10 mouse cellular contexts compared by ENCODE assay signal in genomic region chr13:83537163-83537562, GRCm38 (mm10). TPM values are rescaled to one million over a fixed set of nuclear protein-coding genes. Genes with fewer than 3 reads are reported as not detected.
DNase-seq lines count a peak whose midpoint lies in the region; ATAC-seq and TF ChIP-seq lines count a peak whose summit lies in the region.
"Had no signal": no experiment of that assay in that cellular context is flagged by ENCODE, and none has a peak within 500 bp of the region (broad histone marks: within the 10 kb centered on the region; RNA-seq: fewer than 3 reads in every experiment).

No protein-coding gene starts in this region.

- peaks cover 4% of the 10 kb centered on the region for H3K4me1 ChIP-seq in embryonic facial prominence, embryonic 14.5 days (ENCODE audit: control insufficient read depth, insufficient read depth, low read length)
- 0 out of 2 replicates have a peak, but pooled peaks cover 2% of the 10 kb centered on the region for H3K4me1 ChIP-seq in embryonic facial prominence, embryonic 10.5 days

- TF ChIP-seq CTCF in left cerebral cortex, adult 2 months (IDR thresholded peaks at IDR 0.05): no peak

- no peaks in the 10 kb centered on the region for H3K27me3 ChIP-seq in embryonic facial prominence, embryonic 14.5 days (replicated peaks; ENCODE audit: control insufficient read depth, insufficient read depth, low read length)
- H3K27me3 ChIP-seq in embryonic facial prominence, embryonic 10.5 days (replicated peaks; ENCODE audit: low read depth, poor library complexity, severe bottlenecking): no peaks in the 10 kb centered on the region

- no peaks in the 10 kb centered on the region for H3K9me3 ChIP-seq in embryonic facial prominence, embryonic 14.5 days (ENCODE audit: control insufficient read depth, low read length)
- no peaks in the 10 kb centered on the region for H3K9me3 ChIP-seq in embryonic facial prominence, embryonic 10.5 days

- no peak overlapping the region for H3K9ac ChIP-seq in embryonic facial prominence, embryonic 14.5 days (ENCODE audit: low read depth, low read length)

- DNase-seq in embryonic facial prominence, embryonic 14.5 days (ENCODE audit: low spot score): peak; percentile 66
- DNase-seq in embryonic facial prominence, embryonic 10.5 days (ENCODE audit: low spot score): no peak
- peak; percentile 38 for DNase-seq in left cerebral cortex, adult 11 months (ENCODE audit: low spot score)
- no peak for DNase-seq in left cerebral cortex, adult 2 months (ENCODE audit: extremely low spot score in 1 of 2, low spot score in 2 of 2)
- DNase-seq in cerebellum, adult 9-11 months: peak; percentile 52
- DNase-seq in layer of hippocampus, adult 9-11 months: peak; percentile 75
- DNase-seq in embryo, embryonic 10.5 days (ENCODE audit: low spot score): no peak
- no peak for DNase-seq in urinary bladder, postnatal 10 days (ENCODE audit: low spot score)
- DNase-seq: heart, postnatal 4 days; thymus, adult 2 months had no signal

- H3K4me2 ChIP-seq in embryonic facial prominence, embryonic 14.5 days (ENCODE audit: low read depth, low read length): no peak overlapping the region

- intact Hi-C loops in left cerebral cortex, adult 2 months (cut with DNase I): no loop called here

- no peaks in the 10 kb centered on the region for H3K36me3 ChIP-seq in embryonic facial prominence, embryonic 14.5 days (ENCODE audit: control insufficient read depth, insufficient read depth, low read length)
- no peaks in the 10 kb centered on the region for H3K36me3 ChIP-seq in embryonic facial prominence, embryonic 10.5 days (replicated peaks)

- WGBS in embryonic facial prominence, embryonic 14.5 days: 40% methylated on average over 5 of the region's 5 CpGs
- 81% methylated on average over 5 of the region's 5 CpGs for WGBS in embryonic facial prominence, embryonic 10.5 days

- H3K4me3 ChIP-seq in embryonic facial prominence, embryonic 14.5 days (ENCODE audit: low read depth, low read length): no peak overlapping the region
- no peak overlapping the region for H3K4me3 ChIP-seq in embryonic facial prominence, embryonic 10.5 days
- H3K4me3 ChIP-seq in left cerebral cortex, adult 2 months: no peak overlapping the region

- ATAC-seq in embryonic facial prominence, embryonic 14.5 days (ENCODE audit: low read depth): no peak

- 0 out of 2 replicates have a peak overlapping the region, but pooled peaks have one; percentile 16 for H3K27ac ChIP-seq in embryonic facial prominence, embryonic 14.5 days (replicated peaks; ENCODE audit: low read depth, low read length)
- no peak overlapping the region for H3K27ac ChIP-seq in embryonic facial prominence, embryonic 10.5 days (replicated peaks)
- H3K27ac ChIP-seq in left cerebral cortex, adult 2 months: no peak overlapping the region; the same call in 1 of the 2 replicates

RNA-seq across cellular contexts. Expression of gene Mef2c, which starts 33.3 kb away (rescaled TPM):
- 195 and 224 TPM in 2 replicates for polyA plus RNA-seq in embryonic facial prominence, embryonic 14.5 days (2014; fragmentation: Nextera tagmentation; extraction: Ambion mirVana)
- polyA plus RNA-seq in embryonic facial prominence, embryonic 10.5 days (2016; fragmentation: Nextera tagmentation; extraction: Ambion mirVana): 17.9 and 18.1 TPM in 2 replicates
- 100 to 1,000 TPM; 545 to 647 TPM for total RNA-seq in left cerebral cortex, adult 2 months (2021)

Comparison
In these comparisons a context has a peak if more than half of its experiments do, and no peak if none do; other contexts are left out.
1. DNase-seq: peak in embryonic facial prominence, embryonic 14.5 days (single experiment), left cerebral cortex, adult 11 months (single experiment), cerebellum, adult 9-11 months (single experiment) and layer of hippocampus, adult 9-11 months (single experiment); none in embryonic facial prominence, embryonic 10.5 days (single experiment), left cerebral cortex, adult 2 months (0 of 2), embryo, embryonic 10.5 days (single experiment) and urinary bladder, postnatal 10 days (single experiment).
2. RNA of gene Mef2c, which starts 33.3 kb away (polyA plus RNA-seq): 195 to 224 TPM in embryonic facial prominence, embryonic 14.5 days; 17.9 to 18.1 TPM in embryonic facial prominence, embryonic 10.5 days; every median in the first group is over 10 times any median in the second.